Mouse (Mus musculus): Measurements from ENCODE around the gene Gm4559.
"Not testable (repeated sequence)": the region's sequence is repeated elsewhere in the genome, so short reads cannot be mapped to it uniquely, and the experiment has no call there.

The Gm4559 gene

DNA sequence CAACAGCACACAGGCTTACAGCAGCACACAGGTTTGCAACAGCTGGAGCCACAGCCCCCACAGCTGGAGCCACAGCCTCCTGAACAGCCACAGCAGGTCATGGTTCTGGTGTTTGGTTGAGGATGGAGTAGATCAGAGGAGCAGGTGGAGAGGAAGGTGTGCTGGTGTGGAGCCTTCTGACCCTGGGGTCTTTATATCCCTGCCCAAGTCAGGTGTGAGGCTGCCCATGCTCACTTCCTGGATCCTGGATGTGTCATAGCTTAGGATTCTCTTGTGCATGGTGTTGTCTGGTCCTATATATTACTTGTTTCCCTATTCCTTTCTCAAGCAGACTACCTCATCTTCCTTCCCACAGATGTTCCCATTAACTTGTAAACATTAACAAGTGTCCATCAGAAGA, at the start of gene Gm4559:
TSS of gene Gm4559 (minus strand) at position 101 of the 400 bp plus-strand sequence.
- not testable (repeated sequence) for DNase-seq (ENCODE audit: low read depth, low spot score)

DNA sequence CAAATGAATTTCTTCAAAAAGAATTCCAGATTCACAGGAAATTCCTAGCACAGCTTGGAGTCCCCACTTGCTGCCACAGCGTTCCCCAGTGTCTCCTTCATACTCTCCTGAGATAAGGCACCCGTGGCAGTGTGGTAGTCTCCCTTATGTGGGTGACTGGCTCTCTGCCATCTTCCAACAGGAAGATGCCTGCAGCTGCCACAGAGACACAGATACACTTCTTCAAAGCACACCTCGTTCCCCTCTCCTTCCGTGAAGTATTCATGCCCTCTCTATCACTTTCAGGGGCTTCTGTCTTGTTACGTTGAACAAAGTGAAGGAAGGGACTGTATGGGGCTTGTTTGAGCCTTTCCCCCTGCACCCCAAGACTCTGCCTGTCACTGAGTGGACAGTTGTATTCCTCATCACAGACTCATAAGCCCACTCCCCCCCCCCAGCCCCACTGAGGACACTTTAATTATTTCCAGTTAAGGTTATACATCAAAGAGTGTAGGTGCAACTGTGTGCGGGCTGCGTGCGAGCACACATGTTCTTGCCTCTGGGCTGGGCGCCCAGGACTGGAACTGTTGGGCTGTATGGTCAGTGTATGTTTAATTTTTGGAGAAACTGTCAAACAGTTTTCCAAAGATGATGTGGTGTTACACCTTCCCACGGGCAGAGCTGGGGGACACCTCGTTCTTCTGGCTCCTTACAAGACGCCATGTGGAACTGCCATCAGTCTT, 49.4 kb upstream of the Gm4559 start:
- no peak for DNase-seq (ENCODE audit: low read depth, low spot score)

DNA sequence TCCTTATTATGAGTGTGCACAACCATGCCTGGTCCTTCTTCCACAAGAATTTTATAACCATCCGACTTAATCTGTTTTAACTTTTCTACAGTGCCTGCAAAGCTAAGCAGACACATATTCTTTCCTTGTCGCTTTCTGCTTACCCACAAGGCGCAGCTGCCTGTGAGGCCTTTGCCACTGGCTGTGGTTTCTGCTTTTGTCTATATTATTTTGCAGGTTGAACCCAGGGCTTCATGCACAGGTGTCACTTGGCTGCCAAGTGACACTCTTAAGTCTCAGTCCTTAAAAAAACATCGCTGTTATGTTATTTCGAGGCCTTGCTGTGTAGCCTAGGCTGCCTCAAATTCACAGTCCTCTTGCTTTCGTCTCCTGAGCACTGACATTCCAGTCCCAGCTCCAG, 48.5 kb upstream of the Gm4559 start:
- DNase-seq (ENCODE audit: low read depth, low spot score), result no peak

DNA sequence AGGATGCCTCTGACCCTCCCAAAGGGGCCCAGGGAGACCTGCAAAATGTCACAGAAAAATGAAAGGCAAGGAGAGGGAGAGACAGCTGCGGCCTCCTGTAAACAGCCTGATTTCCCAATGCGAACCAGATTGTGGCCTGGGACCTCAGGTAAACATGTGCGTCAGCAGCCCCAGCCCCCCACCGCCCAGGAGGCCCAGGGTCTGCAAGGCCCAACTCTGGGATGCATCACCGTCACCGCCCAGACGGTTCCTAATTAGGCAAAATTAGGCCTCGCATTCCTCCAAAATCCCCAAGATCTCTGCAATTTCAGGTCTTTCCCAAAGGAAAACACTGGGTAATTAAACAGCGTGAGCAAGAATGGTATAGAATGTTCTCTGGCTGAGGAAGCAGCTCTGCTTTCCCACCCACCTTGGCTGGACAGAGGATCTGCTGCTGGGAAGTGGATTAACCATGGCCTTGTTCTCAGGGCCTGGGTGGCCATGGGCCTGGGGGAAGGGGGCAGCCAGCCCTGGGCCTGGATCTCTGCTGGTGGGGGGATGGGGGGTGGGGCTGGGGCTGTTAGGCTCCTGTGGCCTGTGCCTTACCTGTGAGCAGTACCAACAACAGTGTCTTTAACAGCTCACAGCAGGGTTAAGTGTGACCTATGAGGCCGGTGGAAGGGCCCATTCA, 47.6 kb upstream of the Gm4559 start:
- not testable (repeated sequence) for DNase-seq (ENCODE audit: low read depth, low spot score)

DNA sequence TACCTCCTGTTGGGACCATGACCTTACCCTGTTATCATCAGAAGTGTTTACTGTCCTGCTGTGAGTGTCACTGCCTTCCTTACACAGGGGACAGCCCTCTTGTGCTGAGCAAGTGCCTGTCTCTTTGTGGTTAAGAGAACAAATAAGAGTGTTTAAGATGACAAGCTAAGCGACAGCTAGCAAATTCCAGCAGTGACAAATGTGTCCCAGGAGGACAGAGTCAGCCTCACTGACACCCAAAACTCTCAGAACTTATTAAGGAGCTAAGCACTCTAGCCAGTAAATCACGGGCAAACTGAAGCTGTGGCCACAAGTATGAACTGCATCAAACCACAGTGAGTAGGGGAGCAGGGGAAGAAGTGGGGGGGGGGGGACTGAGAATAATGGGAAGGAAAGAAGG, 46.7 kb upstream of the Gm4559 start:
- DNase-seq (ENCODE audit: low read depth, low spot score), result no peak

DNA sequence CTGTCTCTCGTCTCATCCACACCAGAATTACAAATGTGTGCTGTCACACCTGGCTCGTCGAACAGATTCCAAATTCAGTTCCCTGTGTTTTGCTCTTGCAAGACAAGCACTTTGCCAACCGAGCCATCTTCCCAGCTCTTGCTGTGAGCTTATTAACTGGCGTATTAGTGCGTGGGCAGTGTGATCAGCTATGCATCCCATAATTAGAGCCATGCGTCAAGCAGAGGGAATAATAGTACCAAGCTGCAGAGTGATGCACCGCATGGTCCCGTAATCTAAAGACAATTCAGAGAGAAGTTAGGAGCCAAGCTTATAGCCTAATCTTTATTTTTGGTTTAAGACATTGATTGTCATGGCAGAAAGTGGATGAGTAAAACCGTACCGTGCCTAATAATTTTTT, 45.0 kb upstream of the Gm4559 start:
- DNase-seq (ENCODE audit: low read depth, low spot score), result no peak

DNA sequence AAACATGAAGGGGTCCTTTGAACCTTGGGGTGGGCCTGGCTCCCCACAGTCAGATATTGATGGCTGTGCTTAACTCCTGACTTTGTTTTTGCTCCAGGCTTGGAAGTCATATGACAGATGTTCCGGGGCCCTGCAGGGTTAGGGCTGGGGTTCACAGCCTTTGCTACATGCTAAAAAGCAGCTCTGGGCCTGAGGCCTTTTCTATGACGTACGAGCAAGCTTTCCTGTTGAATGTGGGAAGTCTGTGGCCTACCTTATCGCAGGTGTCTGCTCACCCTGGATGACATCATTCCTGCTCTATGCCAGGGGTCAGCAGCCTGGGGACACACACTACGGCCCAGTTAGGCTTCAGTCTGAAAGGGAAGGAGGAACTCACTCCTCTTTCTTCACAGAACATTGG, 43.1 kb upstream of the Gm4559 start:
- DNase-seq (ENCODE audit: low read depth, low spot score), result no peak

DNA sequence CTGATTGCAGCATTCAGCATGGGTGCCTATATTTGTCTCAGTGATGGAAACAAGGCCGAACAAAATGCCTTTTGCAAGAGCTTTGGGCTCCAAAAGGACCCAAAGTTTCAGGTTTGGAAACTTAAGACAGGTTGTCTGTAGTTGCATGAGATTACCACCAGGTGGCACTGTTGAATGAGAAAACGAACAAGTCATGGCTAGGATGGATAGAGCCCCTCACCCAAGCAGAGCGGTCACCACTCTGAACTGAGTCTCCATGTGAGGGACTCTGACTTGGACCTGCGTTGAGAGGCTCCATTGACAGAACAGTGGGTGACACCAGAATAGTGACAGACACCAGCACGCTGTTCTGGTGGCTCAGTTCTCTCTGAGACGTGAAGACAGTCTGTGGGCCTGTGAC, 42.4 kb upstream of the Gm4559 start:
- DNase-seq (ENCODE audit: low read depth, low spot score), result peak; percentile 31

DNA sequence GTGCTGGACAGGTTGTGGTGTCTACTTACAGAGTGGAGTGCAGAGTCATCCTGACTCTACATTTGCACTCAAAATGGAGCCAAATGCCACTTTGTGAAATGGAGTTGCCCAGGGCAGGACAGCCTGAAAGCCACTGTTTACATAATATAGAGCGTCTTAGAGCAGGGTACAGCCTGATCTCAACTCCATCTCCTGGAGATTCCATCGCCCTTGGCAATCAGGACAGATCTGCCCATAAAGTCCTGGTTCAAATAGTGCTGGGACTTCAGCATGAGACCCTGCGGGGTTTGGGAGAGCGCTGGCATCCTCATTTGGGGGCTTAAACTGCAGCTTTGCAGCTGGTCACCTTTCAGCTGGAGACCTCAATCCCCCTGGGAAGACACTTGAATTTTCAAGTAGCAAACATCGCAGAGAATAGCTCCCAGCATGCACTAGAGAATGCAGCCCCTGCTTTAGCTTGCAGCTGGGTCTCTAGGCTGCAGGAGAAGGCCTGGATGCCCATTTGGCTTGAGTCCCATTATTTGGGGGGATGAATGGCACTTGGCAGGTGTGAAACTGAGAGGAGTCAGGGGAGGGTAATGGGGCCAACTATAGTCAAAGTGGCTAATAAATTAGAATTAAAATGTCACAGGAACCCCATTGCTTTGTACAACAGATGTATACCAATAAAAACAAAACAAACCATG, 40.6 kb upstream of the Gm4559 start:
- DNase-seq (ENCODE audit: low read depth, low spot score), result peak; percentile 44

DNA sequence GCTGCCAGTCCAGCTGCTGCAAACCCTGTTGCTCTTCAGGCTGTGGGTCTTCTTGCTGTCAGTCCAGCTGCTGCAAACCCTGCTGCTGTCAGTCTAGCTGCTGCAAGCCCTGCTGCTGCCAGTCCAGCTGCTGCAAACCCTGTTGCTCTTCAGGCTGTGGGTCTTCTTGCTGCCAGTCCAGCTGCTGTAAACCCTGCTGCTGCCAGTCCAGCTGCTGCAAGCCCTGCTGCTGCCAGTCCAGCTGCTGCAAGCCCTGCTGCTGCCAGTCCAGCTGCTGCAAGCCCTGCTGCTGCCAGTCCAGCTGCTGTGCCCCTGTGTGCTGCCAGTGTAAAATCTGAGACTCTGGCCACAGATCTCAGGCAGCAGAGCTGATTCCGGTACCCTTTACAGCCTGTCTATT, 29.8 kb upstream of the Gm4559 start:
- DNase-seq (ENCODE audit: low read depth, low spot score), result not testable (repeated sequence)

DNA sequence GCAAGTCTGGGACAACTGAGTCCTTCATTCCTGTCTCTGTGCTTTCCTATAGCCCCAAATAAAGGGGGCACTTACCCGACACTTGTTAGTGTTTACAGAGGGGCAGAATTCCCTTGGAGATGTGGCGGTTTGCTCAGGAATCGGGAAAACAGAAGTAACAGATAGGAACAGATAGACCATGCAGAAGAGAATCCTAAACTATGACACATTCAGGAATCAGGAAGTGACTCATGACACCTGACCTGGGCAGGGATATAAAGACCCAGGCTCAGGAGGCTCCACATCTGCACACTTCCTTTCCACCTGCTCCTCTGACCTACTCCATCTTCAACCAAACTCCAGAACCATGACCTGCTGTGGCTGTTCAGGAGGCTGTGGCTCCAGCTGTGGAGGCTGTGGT, 29.1 kb upstream of the Gm4559 start, which contains the start of gene Krtap5-4:
TSS of gene Krtap5-4 (plus strand) at position 301 of the 400 bp plus-strand sequence.
- DNase-seq (ENCODE audit: low read depth, low spot score), result no peak

DNA sequence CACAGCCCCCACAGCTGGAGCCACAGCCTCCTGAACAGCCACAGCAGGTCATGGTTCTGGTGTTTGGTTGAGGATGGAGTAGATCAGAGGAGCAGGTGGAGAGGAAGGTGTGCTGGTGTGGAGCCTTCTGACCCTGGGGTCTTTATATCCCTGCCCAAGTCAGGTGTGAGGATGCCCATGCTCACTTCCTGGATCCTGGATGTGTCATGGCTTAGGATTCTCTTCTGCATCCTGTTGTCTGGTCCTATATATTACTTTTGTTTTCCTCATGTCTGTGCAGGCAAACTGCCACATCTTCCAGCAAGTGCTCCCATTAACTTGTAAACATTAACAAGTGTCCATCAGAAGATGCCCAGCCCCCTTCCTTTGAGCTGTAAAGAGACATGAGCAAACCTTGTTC, 22.9 kb upstream of the Gm4559 start, which contains the start of gene Krtap5-1:
TSS of gene Krtap5-1 (minus strand) at position 101 of the 400 bp plus-strand sequence.
- DNase-seq (ENCODE audit: low read depth, low spot score), result not testable (repeated sequence)

DNA sequence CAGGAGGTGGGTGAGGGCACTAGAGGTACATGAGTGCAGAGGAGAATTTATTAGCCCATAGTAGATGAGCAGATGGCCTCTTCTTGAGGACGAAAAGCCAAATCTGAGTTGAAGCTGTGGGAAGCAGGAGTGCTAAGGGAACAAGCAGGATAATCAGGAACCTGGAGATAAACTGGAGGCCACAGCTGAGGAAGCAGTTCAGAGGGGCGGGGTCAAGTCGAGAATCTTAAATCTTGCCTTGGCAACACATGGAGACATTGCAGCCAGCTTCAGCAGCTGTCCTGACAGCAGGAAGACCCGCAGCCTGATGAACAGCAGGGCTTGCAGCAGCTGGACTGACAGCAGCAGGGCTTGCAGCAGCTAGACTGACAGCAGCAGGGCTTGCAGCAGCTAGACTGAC, 21.9 kb upstream of the Gm4559 start:
- not testable (repeated sequence) for DNase-seq (ENCODE audit: low read depth, low spot score)

DNA sequence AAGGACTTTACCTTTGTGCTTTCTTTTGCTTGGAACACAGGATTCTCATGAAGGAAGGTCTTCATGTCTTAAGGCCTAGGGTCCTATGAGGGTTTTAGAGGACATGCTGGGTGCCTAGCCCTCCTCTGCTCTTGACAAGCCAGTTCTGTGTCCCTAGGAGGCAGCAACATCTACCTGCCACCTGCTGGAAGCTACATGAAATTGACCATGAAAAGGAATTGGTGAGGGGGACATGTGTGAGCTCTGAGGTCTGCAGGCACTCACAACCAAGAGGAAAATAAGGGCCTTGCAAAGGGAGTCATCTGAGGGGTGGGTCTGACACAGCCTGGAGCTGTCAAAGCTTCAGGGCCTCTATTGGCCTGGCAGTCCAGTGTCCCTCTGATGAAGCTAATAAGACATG, 21.3 kb upstream of the Gm4559 start:
- no peak for DNase-seq (ENCODE audit: low read depth, low spot score)

DNA sequence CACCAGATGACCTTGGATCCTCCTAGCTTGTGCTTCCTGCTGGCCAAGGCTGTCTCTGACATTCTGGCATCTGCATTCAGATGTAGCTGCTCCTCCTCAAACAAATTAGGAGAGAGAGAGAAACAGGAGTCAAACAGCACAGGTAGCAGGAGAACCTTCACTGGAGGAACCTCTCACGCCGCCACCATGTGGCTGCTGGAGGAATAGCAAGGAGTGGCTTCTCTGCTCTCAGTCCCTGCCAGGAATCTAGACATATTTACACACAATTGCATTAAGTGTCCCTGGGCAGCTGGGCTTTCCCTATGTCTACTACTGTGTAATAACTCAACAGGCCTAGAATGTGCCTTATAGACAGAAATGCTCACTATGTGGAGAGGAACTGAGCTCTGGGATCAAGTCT, 19.7 kb upstream of the Gm4559 start:
- DNase-seq (ENCODE audit: low read depth, low spot score), result not testable (repeated sequence)

DNA sequence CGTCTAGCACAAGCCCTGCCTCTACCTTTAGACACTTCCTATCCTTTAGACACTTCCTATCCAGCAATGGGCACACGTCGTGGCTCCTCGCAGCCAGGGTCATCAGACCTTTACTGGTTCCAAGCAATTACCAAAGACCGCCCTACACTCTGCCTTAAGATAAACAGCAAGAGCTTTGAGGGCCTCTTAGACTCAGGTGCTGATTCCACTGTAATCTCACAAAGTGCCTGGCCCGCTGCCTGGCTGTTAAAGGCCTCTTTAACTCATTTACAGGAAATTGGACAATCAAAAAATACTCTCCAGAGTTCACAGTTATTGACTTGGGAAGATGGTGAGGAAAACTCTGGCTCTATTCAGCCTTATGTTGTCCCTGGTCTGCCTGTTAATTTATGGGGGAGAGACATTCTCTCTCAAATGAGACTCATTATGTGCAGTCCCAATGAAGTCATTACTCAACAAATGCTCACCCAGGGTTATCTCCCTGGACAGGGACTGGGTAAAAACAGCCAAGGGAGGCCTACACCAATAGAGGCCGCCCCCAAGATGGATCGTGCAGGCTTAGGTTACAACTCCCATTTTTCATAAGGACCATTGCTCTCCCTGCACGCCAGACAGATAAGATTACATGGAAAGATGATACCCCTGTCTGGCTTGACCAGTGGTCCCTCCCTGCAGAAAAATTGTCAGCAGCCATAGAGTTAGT, 11.9 kb upstream of the Gm4559 start:
- not testable (repeated sequence) for DNase-seq (ENCODE audit: low read depth, low spot score)

DNA sequence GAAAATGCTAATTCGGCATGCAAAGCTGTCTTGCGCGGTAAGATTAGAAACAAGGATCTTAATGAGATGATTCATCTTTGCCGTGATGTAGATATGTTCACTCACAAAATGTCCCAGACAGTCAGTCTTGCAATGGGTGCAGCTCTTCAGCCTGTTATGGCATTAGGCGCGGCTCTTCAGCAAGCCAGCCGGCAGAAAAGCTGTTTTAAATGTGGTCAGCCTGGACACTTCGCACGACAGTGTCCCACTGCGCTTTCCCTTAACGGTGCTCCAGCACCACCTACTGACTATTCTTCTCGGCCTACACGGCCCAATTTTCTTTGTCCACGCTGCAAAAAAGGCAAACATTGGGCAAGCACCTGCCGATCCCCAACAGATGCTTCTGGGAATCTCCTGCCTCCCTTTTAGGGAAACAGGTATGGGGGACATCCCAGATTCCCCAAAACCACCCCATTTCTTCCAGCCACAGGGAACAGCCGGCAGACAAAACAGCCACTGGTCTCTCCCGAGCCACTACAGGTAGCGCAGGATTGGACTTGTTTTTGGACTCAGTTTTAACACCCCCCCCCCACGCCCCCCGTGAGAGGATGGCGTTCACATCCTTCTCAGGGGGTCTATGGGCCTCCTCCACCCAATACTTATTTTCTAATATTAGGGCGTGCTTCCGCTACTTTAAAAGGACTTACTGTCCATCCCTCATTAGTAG, 11.1 kb upstream of the Gm4559 start:
- peak; percentile 25 for DNase-seq (ENCODE audit: low read depth, low spot score)

DNA sequence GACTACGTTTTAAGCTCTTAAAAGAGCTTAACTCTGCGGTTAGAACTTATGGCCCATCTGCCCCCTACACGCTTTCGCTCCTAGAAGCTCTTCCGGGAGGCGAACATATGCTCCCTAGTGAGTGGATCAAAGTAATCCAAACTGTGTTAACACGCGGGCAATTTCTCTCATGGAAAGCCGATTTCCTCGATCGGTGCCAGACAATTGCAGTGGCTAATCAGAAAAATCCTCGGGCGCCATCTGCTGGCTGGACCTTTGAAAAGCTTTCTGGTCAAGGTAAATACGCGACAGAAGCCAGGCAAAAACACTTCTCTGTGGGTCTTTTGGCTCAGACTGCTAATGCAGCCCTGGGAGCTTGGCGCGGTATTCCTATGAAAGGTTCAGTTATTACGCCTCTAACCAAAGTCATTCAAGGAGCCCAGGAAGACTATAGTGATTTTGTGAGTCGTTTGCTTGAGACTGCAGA, 10.5 kb upstream of the Gm4559 start:
- peak; percentile 78 for DNase-seq (ENCODE audit: low read depth, low spot score)

DNA sequence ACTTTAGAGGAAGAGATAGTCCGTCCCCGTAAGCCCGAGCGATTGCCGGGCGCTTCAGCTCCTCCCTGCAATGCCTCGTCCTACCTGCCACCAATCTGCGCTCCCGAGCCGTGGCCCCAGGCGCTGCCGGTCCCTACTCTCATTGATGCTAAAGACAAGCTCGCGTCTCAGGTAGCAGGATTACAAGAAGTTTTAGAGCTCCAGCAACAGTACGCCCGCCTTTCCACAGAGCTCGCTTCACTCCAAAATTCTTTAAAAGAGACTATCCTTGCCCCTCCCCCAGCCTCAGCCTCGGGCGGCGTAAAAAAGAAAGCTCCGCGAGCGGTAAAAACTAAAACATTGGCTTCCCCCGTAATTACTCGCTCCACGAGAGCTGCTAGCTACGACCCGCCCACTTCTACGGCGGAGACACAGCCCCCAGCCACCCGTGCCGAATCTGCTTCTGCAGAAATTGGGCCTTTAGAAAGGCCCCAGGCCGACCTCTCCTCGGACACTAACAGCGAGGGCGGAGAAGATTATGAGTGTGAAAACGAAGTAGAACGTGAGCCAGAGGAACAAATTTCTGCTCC, 9.9 kb upstream of the Gm4559 start:
- DNase-seq (ENCODE audit: low read depth, low spot score), result peak; percentile 19

DNA sequence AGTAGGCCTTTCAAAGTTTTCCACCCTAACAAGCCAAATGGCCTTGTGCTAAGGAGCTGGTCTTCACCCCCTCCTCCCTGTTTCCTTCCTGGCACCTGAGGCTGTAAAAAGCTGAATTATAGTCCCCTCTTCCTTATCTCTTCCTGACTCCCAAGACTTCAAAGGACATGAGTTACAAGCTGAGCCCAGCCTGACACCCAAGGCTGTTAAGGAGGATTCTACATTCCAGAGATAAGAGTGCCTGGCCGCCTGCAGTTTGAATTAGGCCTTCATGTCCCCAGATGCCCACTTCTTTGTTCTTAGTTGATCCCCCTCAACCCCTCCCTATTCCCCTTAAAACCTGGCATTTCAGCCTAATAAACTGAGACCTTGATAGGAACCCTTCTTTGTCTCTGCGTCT, 8.7 kb upstream of the Gm4559 start:
- DNase-seq (ENCODE audit: low read depth, low spot score), result not testable (repeated sequence)

DNA sequence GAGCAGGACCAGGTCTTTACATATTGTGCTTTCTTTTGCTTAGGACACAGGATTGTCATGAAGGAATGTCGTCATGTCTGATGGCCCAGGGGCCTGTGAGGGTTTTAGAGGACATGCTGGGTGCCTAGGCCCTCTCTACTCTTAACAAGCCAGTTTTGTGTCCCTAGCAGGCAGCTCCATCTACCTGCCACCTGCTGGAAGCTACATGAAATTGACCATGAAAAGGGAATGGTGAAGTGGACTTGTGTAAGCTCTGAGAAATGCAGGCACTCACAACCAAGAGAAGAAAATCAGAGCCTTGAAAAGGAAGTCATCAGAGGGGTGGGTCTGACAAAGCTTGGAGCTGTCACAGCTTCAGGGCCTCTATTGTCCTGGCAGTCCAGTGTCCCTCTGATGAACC, 5.1 kb upstream of the Gm4559 start:
- not testable (repeated sequence) for DNase-seq (ENCODE audit: low read depth, low spot score)

Measured in skeletal muscle tissue, adult 2 months (tissue).